Mouse (Mus musculus) thymus, postnatal 0 days (tissue): ENCODE data around the gene Vps72. TPM values are rescaled to one million over a fixed set of nuclear protein-coding genes. Genes with fewer than 3 reads are reported as not detected.

ENCODE experiments used
- DNase-seq: peaks from one replicate; pipeline ENCODE4 v3.0.0-alpha.2; 2015; ENCODE audit warnings: low spot score
- microRNA-seq: library from miRNA; unstranded; fragments of <30 nt; microRNA quantifications from one replicate; pipeline ENCODE4, GENCODE M21; 2016; ENCODE audit warnings: borderline number of aligned reads
- polyA plus RNA-seq: library from polyadenylated mRNA; unstranded; fragments of >200 nt; fragmentation: Nextera tagmentation; extraction: Ambion mirVana; gene quantifications from 2 replicates; pipeline ENCODE4 v1.2.1, GENCODE M21; 2015

Vps72 gene
- polyA plus RNA-seq, 1 experiment from 2014 or later, result 86.1 TPM

GRCm38 (mm10) chr3:95164256-95164550 is 53.4 kb downstream of the Vps72 start:
- no peak for DNase-seq

DNA sequence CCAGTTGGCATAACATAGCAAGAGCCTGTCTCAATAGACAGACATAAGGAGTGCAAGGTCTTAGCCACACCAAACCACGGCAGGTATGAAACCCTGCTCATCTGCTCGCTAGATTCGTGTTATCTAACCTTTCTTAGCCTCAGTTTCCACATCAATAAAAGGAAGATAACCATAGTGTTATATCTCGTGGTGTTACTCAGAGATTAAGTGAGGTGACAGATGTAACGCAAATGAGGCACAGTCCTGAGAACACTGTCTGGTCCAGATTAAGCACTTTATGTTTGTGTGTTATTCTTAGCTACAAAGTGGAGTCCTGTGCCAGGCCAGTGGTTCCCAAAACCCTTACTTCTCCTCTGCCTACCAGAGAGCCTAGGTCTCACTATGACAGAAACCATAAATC is 54.0 kb downstream of the Vps72 start:
- DNase-seq, result no peak

GRCm38 (mm10) chr3:95169996-95170395 is 59.2 kb downstream of the Vps72 start:
- no peak for DNase-seq

DNA sequence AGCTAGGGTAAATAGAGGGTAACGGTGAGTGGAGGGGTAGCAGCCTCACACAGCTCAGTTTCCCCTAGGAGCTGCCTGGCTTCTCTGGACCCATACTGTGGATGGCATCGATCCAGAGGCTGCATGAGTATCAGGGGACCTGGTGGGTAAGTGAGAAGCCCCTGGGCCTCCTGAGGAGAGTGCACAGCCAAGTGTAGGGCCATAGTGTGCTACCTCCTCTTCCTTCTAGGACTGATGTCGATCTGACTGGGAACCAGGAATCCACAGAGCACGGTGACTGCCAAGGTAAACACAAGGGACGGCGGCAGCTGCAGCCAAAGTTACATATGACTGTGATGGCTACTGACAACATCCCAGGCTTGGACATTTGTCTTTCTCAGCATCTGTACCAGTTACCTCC is 60.3 kb downstream of the Vps72 start:
- no peak for DNase-seq

Small RNAs within 50 kb of the gene (microRNA-seq; reads per million reads assigned to microRNA genes)
- gene Mir8099-1, result not detected

Other genes starting within 250 kb of the Vps72 start
- 466 and 483 TPM in 2 replicates for gene Psmb4, start 224.1 kb upstream of the Vps72 start, polyA plus RNA-seq
- 12.6 and 14.3 TPM in 2 replicates for gene Selenbp1, start 178.0 kb upstream of the Vps72 start, polyA plus RNA-seq
- 7.1 and 7.3 TPM in 2 replicates for gene Rfx5, start 156.9 kb upstream of the Vps72 start, polyA plus RNA-seq
- 18.4 and 21.6 TPM in 2 replicates for gene Pi4kb, start 136.3 kb upstream of the Vps72 start, polyA plus RNA-seq
- 16.7 and 18.4 TPM in 2 replicates for gene Zfp687, start 95.6 kb upstream of the Vps72 start, polyA plus RNA-seq
- 310 and 313 TPM in 2 replicates for gene Psmd4, start 68.4 kb upstream of the Vps72 start, polyA plus RNA-seq
- gene Pip5k1a, start 4.1 kb upstream of the Vps72 start, polyA plus RNA-seq, result 19.9 and 22.6 TPM in 2 replicates
- gene Tmod4, start 13.5 kb downstream of the Vps72 start, polyA plus RNA-seq, result 1.6 and 1.8 TPM in 2 replicates
- gene Scnm1, start 23.0 kb downstream of the Vps72 start, polyA plus RNA-seq, result 77.4 and 81.3 TPM in 2 replicates
- 21.1 and 23.4 TPM in 2 replicates for gene Lysmd1, start 23.1 kb downstream of the Vps72 start, polyA plus RNA-seq
- 39.0 and 41.2 TPM in 2 replicates for gene Tnfaip8l2, start 31.3 kb downstream of the Vps72 start, polyA plus RNA-seq
- 1.1 and 1.4 TPM in 2 replicates for gene Sema6c, start 49.4 kb downstream of the Vps72 start, polyA plus RNA-seq
- 9.3 and 13.8 TPM in 2 replicates for gene Gabpb2, start 106.9 kb downstream of the Vps72 start, polyA plus RNA-seq
- gene Cdc42se1, start 117.7 kb downstream of the Vps72 start, polyA plus RNA-seq, result 167 and 178 TPM in 2 replicates
- 14.0 and 15.7 TPM in 2 replicates for gene Mllt11, start 121.1 kb downstream of the Vps72 start, polyA plus RNA-seq
- 0.32 and 0.39 TPM in 2 replicates for gene Gm128, start 130.6 kb downstream of the Vps72 start, polyA plus RNA-seq
- gene Bnipl, start 140.2 kb downstream of the Vps72 start, polyA plus RNA-seq, result 0.35 and 0.40 TPM in 2 replicates
- 20.1 and 22.8 TPM in 2 replicates for gene Mindy1, start 170.3 kb downstream of the Vps72 start, polyA plus RNA-seq
- 9.0 and 10.1 TPM in 2 replicates for gene Prune1, start 171.1 kb downstream of the Vps72 start, polyA plus RNA-seq
- 0.50 and 0.73 TPM in 2 replicates for gene Anxa9, start 196.2 kb downstream of the Vps72 start, polyA plus RNA-seq
- 120 and 126 TPM in 2 replicates for gene Cers2, start 203.8 kb downstream of the Vps72 start, polyA plus RNA-seq
- 22.6 and 23.8 TPM in 2 replicates for gene Setdb1, start 246.2 kb downstream of the Vps72 start, polyA plus RNA-seq